Comparison of ENCODE assay signal across 9 mouse cellular contexts in genomic region chr8:12564307-12564706, GRCm38 (mm10). TPM values are rescaled to one million over a fixed set of nuclear protein-coding genes. Genes with fewer than 3 reads are reported as not detected.
DNase-seq lines count a peak whose midpoint lies in the region; ATAC-seq lines count a peak whose summit lies in the region.
"Had no signal": no experiment of that assay in that cellular context is flagged by ENCODE, and none has a peak within 500 bp of the region (broad histone marks: within the 10 kb centered on the region; RNA-seq: fewer than 3 reads in every experiment).

No protein-coding gene starts in this region.

- intact Hi-C loops in left cerebral cortex, postnatal 25 days (cut with DNase I): loop anchor here (1.0 to 5.0 kb wide), 2 partner anchors 172 to 607 kb away; no protein-coding TSS in a partner anchor

- ATAC-seq in hematopoietic stem cell, adult 5-6 weeks (replicated peaks in 1 of 2; ENCODE audit: insufficient read depth in 1 of 2, low FRiP score in 2 of 2, low TSS enrichment in 1 of 2, low read depth in 1 of 2, poor library complexity in 2 of 2, severe bottlenecking in 2 of 2): peak; percentile 64 to 66; a peak in 3 of 4 replicates

- peak; percentile 29 for DNase-seq in adrenal gland, postnatal 10 days
- no peak for DNase-seq in adrenal gland, adult 8-10 months
- peak; percentile 5 for DNase-seq in urinary bladder, postnatal 25 days (ENCODE audit: low spot score)
- no peak for DNase-seq in urinary bladder, postnatal 10 days (ENCODE audit: low spot score)
- DNase-seq in left cerebral cortex, postnatal 25 days (ENCODE audit: low spot score in 2 of 2): peak; percentile 43 to 61
- DNase-seq in retina, postnatal 7 days (ENCODE audit: low read depth, low spot score): peak; percentile 29
- no peak for DNase-seq in ovary, adult 18-20 months (ENCODE audit: low spot score)

RNA-seq across cellular contexts. Expression of gene Spaca7, which starts 8.5 kb away (rescaled TPM):
- not detected for total RNA-seq in adrenal gland, postnatal 10 days (2021)
- total RNA-seq in adrenal gland, adult 8-10 months (2022): not detected
- not detected in 2 replicates for total RNA-seq in hematopoietic stem cell, adult 5-6 weeks (2017)
- total RNA-seq in left cerebral cortex, postnatal 25 days (2021): not detected
- total RNA-seq: neutrophil, adult 5-6 weeks had no signal

Comparison
In these comparisons a context has a peak if more than half of its experiments do, and no peak if none do; other contexts are left out.
1. DNase-seq: peak in adrenal gland, postnatal 10 days (single experiment), urinary bladder, postnatal 25 days (single experiment), left cerebral cortex, postnatal 25 days (2 of 2) and retina, postnatal 7 days (single experiment); none in adrenal gland, adult 8-10 months (single experiment), urinary bladder, postnatal 10 days (single experiment) and ovary, adult 18-20 months (single experiment).